Mouse (Mus musculus): ENCODE results near the gene Anapc11. TPM values are rescaled to one million over a fixed set of nuclear protein-coding genes. Genes with fewer than 3 reads are reported as not detected.

The Anapc11 gene
- polyA plus RNA-seq, 1 experiment from 2014 or later, result 208 TPM

DNA sequence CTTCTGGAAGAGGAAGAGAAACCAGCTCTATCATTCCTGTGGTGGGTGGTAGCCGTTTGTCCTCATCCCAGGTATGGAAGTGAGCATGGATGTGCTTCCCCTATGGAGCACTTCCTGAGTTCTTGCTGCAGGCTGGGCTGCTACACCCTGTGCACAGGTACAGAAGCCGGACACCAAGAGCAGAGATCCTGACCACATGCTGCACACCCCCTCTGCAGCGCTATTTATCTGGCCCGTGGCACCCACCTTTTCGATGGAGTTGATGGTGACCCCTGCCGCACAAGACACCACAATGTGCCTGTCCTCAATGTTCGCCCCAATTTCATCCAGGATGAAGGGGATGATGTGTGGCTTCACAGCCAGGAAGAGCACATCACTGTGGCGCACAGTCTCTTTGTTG, 43.6 kb downstream of the Anapc11 start:
- H3K9me3 ChIP-seq (ENCODE audit: control insufficient read depth, low read length), result no peaks in the 10 kb centered on the region
- DNase-seq (ENCODE audit: low spot score) (no peak), ATAC-seq (replicated peaks; ENCODE audit: low FRiP score) (no peak)
- H3K9ac ChIP-seq (ENCODE audit: low read depth, low read length), result no peak overlapping the region
- no peak overlapping the region for H3K27ac ChIP-seq (ENCODE audit: low read depth, low read length)
- peaks cover 11% of the 10 kb centered on the region for H3K4me1 ChIP-seq (replicated peaks; ENCODE audit: control insufficient read depth, insufficient read depth, low read length)
- H3K4me3 ChIP-seq (ENCODE audit: low read depth, low read length), result no peak overlapping the region
- WGBS, result 81% methylated on average over 8 of the region's 8 CpGs
- no peaks in the 10 kb centered on the region for H3K36me3 ChIP-seq (ENCODE audit: control insufficient read depth, insufficient read depth, low read length)
- H3K4me2 ChIP-seq, result no peak overlapping the region
- peaks cover 18% of the 10 kb centered on the region for H3K27me3 ChIP-seq (replicated peaks; ENCODE audit: control insufficient read depth, insufficient read depth, low read length)

GRCm38 (mm10) chr11:120642939-120643600, 44.8 kb downstream of the Anapc11 start:
- DNase-seq (ENCODE audit: low spot score), result no peak
- Histone ChIP-seq H3K27ac (ENCODE audit: low read depth, low read length) (0 out of 2 replicates have a peak overlapping the region, but pooled peaks have one; percentile 13), H3K27me3 (replicated peaks; ENCODE audit: control insufficient read depth, insufficient read depth, low read length) (peaks cover 23% of the 10 kb centered on the region), H3K4me2 (peak overlapping the region; percentile 81), H3K9me3 (ENCODE audit: control insufficient read depth, low read length) (no peaks in the 10 kb centered on the region), H3K4me3 (ENCODE audit: low read depth, low read length) (peak overlapping the region; percentile 50), H3K9ac (ENCODE audit: low read depth, low read length) (peak overlapping the region; percentile 56), H3K36me3 (ENCODE audit: control insufficient read depth, insufficient read depth, low read length) (no peaks in the 10 kb centered on the region), H3K4me1 (replicated peaks; ENCODE audit: control insufficient read depth, insufficient read depth, low read length) (peaks cover 19% of the 10 kb centered on the region)
- ATAC-seq (replicated peaks; ENCODE audit: low FRiP score), result peak; percentile 57
- 5% methylated on average over 18 of the region's 18 CpGs for WGBS

DNA sequence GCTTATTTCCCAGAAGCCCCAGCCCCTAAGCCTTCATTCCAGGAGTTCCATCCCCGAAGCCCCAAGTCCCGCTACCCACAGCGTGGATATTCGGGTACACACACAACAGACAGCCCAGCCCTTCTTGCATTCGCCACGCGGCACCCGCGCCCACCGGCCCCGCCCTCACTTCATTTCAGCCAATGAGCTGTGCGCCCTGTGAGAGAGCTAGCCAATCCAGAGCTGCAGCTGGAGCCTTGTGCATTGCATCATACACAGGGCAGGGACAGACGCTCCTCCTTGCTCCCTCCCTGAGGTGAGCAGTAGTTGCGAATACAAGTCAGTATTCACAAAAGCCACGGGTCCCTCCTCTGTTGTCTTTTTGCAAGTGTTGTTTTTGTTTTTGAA, 45.4 kb downstream of the Anapc11 start, which contains the start of gene Pycr1:
Gene Pycr1 (minus strand): TSS at position 169 of the 387 bp plus-strand sequence.
- peak within 1 kb of the TSS; percentile 50 for H3K4me3 ChIP-seq (ENCODE audit: low read depth, low read length)
- no peaks in the 10 kb centered on the region for H3K36me3 ChIP-seq (ENCODE audit: control insufficient read depth, insufficient read depth, low read length)
- WGBS, result under 1% methylated on average over 15 of the region's 15 CpGs
- 0 out of 2 replicates have a peak within 1 kb of the TSS, but pooled peaks have one; percentile 13 for H3K27ac ChIP-seq (ENCODE audit: low read depth, low read length)
- ATAC-seq (replicated peaks; ENCODE audit: low FRiP score) (peak; percentile 99), DNase-seq (ENCODE audit: low spot score) (peak; percentile 96)
- H3K27me3 ChIP-seq (replicated peaks; ENCODE audit: control insufficient read depth, insufficient read depth, low read length), result peaks cover 23% of the 10 kb centered on the region
- peak within 1 kb of the TSS; percentile 81 for H3K4me2 ChIP-seq
- H3K9me3 ChIP-seq (ENCODE audit: control insufficient read depth, low read length), result no peaks in the 10 kb centered on the region
- H3K4me1 ChIP-seq (replicated peaks; ENCODE audit: control insufficient read depth, insufficient read depth, low read length), result peaks cover 23% of the 10 kb centered on the region
- peak within 1 kb of the TSS; percentile 56 for H3K9ac ChIP-seq (ENCODE audit: low read depth, low read length)

- Histone ChIP-seq H3K27ac (ENCODE audit: low read depth, low read length) (no peak overlapping the region), H3K36me3 (ENCODE audit: control insufficient read depth, insufficient read depth, low read length) (no peaks in the 10 kb centered on the region), H3K4me2 (peak overlapping the region; percentile 71), H3K27me3 (replicated peaks; ENCODE audit: control insufficient read depth, insufficient read depth, low read length) (peaks cover 11% of the 10 kb centered on the region; the same call in 1 of the 2 replicates), H3K9me3 (ENCODE audit: control insufficient read depth, low read length) (no peaks in the 10 kb centered on the region), H3K4me1 (replicated peaks; ENCODE audit: control insufficient read depth, insufficient read depth, low read length) (peaks cover 23% of the 10 kb centered on the region), H3K4me3 (ENCODE audit: low read depth, low read length) (peak overlapping the region; percentile 39; the same call in 1 of the 2 replicates), H3K9ac (ENCODE audit: low read depth, low read length) (0 out of 2 replicates have a peak overlapping the region, but pooled peaks have one; percentile 56)
- WGBS, result 76% methylated on average over 35 of the region's 35 CpGs
- ATAC-seq (replicated peaks; ENCODE audit: low FRiP score) (no peak), DNase-seq (ENCODE audit: low spot score) (no peak)
Observed at GRCm38 (mm10) chr11:120647047-120647830, 49.0 kb downstream of the Anapc11 start.

DNA sequence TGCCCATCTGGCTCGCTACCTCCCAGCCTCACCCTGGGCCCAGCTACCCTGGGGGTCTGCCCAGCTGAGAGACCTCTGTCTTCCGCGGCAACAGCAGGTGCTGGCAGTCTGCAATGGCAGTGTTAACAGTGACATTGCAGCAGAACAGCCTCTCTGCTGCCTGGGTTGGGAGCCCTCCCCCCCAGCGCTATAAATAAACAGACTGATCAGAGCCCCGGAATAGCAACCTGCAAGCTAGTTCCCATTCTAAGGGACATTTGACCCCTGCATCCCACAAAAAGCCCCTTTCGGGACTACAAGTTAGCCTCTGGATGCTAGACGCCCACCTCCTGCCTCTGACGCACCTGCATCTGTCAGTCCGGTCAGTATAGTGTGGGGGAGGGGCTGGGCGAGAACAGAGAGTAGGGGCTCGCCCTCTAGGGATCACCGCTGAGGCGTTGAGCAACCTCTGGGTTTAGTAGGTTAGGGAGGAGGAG, 49.8 kb downstream of the Anapc11 start, which contains the start of gene Myadml2:
Gene Myadml2 (minus strand): TSS at position 158 of the 476 bp plus-strand sequence.
- DNase-seq (ENCODE audit: low spot score), result peak; percentile 65
- H3K4me3 ChIP-seq (ENCODE audit: low read depth, low read length), result peak within 1 kb of the TSS; percentile 39
- H3K9ac ChIP-seq (ENCODE audit: low read depth, low read length), result peak within 1 kb of the TSS; percentile 56
- H3K27ac ChIP-seq (ENCODE audit: low read depth, low read length), result no peak within 1 kb of the TSS
- H3K4me2 ChIP-seq, result peak within 1 kb of the TSS; percentile 71
- 9% methylated on average over 13 of the region's 13 CpGs for WGBS
- peaks cover 9% of the 10 kb centered on the region; the same call in 1 of the 2 replicates for H3K27me3 ChIP-seq (replicated peaks; ENCODE audit: control insufficient read depth, insufficient read depth, low read length)
- H3K4me1 ChIP-seq (replicated peaks; ENCODE audit: control insufficient read depth, insufficient read depth, low read length), result peaks cover 16% of the 10 kb centered on the region
- no peak for ATAC-seq (replicated peaks; ENCODE audit: low FRiP score)
- no peaks in the 10 kb centered on the region for H3K36me3 ChIP-seq (ENCODE audit: control insufficient read depth, insufficient read depth, low read length)
- no peaks in the 10 kb centered on the region for H3K9me3 ChIP-seq (ENCODE audit: control insufficient read depth, low read length)

- no peak overlapping the region for H3K4me2 ChIP-seq
- no peak for DNase-seq (ENCODE audit: low spot score)
- no peak for ATAC-seq (replicated peaks; ENCODE audit: low FRiP score)
- no peaks in the 10 kb centered on the region for H3K9me3 ChIP-seq (ENCODE audit: control insufficient read depth, low read length)
- H3K36me3 ChIP-seq (ENCODE audit: control insufficient read depth, insufficient read depth, low read length), result no peaks in the 10 kb centered on the region
- H3K27ac ChIP-seq (ENCODE audit: low read depth, low read length), result no peak overlapping the region
- H3K4me1 ChIP-seq (replicated peaks; ENCODE audit: control insufficient read depth, insufficient read depth, low read length), result peaks cover 11% of the 10 kb centered on the region
- WGBS, result 60% methylated on average over 3 of the region's 3 CpGs
- peaks cover 17% of the 10 kb centered on the region; the same call in 1 of the 2 replicates for H3K27me3 ChIP-seq (replicated peaks; ENCODE audit: control insufficient read depth, insufficient read depth, low read length)
- no peak overlapping the region for H3K9ac ChIP-seq (ENCODE audit: low read depth, low read length)
- no peak overlapping the region for H3K4me3 ChIP-seq (ENCODE audit: low read depth, low read length)
Observed at GRCm38 (mm10) chr11:120651872-120652271, 53.7 kb downstream of the Anapc11 start.

- ATAC-seq (replicated peaks; ENCODE audit: low FRiP score) (no peak), DNase-seq (ENCODE audit: low spot score) (no peak)
- H3K4me1 ChIP-seq (replicated peaks; ENCODE audit: control insufficient read depth, insufficient read depth, low read length), result peaks cover 3% of the 10 kb centered on the region; the same call in 1 of the 2 replicates
- no peak overlapping the region for H3K9ac ChIP-seq (ENCODE audit: low read depth, low read length)
- H3K4me2 ChIP-seq, result no peak overlapping the region
- H3K27me3 ChIP-seq (replicated peaks; ENCODE audit: control insufficient read depth, insufficient read depth, low read length), result peaks cover 38% of the 10 kb centered on the region
- no peaks in the 10 kb centered on the region for H3K9me3 ChIP-seq (ENCODE audit: control insufficient read depth, low read length)
- WGBS, result 59% methylated on average over 3 of the region's 3 CpGs
- no peak overlapping the region for H3K4me3 ChIP-seq (ENCODE audit: low read depth, low read length)
- no peak overlapping the region for H3K27ac ChIP-seq (ENCODE audit: low read depth, low read length)
- no peaks in the 10 kb centered on the region for H3K36me3 ChIP-seq (ENCODE audit: control insufficient read depth, insufficient read depth, low read length)
Observed at GRCm38 (mm10) chr11:120654741-120655140, 56.5 kb downstream of the Anapc11 start.

DNA sequence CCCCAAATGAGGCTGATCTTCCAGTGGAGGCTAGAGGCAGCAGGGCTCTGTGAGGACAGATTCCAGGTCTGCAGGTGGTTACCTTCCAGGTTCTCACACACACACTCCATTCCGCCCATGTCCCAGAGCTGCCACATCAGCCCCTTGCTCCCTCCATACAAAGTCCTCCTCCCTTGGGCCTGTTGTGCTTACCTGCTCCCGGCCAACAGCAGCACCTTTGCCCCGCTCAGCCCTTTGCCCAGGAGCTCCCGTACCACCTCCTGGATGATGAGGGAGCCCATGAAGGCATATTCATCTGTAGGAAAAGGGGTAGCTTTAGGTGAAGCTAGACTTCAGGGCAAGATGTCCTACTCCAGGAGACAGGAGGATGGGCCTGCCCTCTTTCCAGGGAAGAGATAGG, 59.1 kb downstream of the Anapc11 start:
- ATAC-seq (replicated peaks; ENCODE audit: low FRiP score) (no peak), DNase-seq (ENCODE audit: low spot score) (no peak)
- no peak overlapping the region for H3K4me2 ChIP-seq
- H3K27me3 ChIP-seq (replicated peaks; ENCODE audit: control insufficient read depth, insufficient read depth, low read length), result peaks cover 64% of the 10 kb centered on the region
- H3K4me1 ChIP-seq (replicated peaks; ENCODE audit: control insufficient read depth, insufficient read depth, low read length), result peaks cover 19% of the 10 kb centered on the region
- no peak overlapping the region for H3K4me3 ChIP-seq (ENCODE audit: low read depth, low read length)
- H3K27ac ChIP-seq (ENCODE audit: low read depth, low read length), result no peak overlapping the region
- no peak overlapping the region for H3K9ac ChIP-seq (ENCODE audit: low read depth, low read length)
- H3K9me3 ChIP-seq (ENCODE audit: control insufficient read depth, low read length), result no peaks in the 10 kb centered on the region
- H3K36me3 ChIP-seq (ENCODE audit: control insufficient read depth, insufficient read depth, low read length), result no peaks in the 10 kb centered on the region
- WGBS, result 81% methylated on average over 4 of the region's 4 CpGs

Measured in liver, embryonic 11.5 days (tissue).